Mouse (Mus musculus) brain, adult 10 weeks (tissue): Measurements from ENCODE around the gene Dnajb13. TPM values are rescaled to one million over a fixed set of nuclear protein-coding genes. Genes with fewer than 3 reads are reported as not detected.

Experiments used
- polyA plus RNA-seq: library from polyadenylated mRNA; stranded (reverse); fragments of 350-450 nt; fragmentation: Illumina TruSeq; extraction: RNeasy Lipid Tissue Mini Kit (QIAGEN cat#74804); gene quantifications from one replicate; pipeline ENCODE4 v1.2.3, GENCODE M21; 2015; ENCODE audit warnings: low read depth, low replicate concordance

The Dnajb13 gene
- polyA plus RNA-seq: 0.82 TPM

DNA sequence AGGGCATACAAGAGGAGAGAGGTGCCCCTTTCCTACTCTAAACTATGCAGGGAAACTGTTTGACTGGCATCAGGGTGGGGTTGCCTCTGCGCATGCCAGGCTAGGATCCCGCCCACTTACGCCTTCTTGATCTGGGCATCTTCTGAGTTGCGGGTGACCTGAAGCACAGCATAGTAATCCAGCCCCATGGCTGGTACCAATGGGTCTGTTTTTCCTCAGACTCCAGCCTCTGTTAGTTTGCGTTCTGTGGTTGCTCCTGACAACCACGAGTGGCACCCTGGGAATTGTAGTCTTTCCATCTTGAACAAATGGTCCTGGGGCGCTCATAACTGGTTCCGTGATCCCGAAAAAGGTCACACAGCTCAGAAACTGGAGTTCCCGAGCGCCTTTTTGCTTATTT, at the start of gene Dnajb13:
TSS of gene Dnajb13 (minus strand) at position 388 of the 400 bp plus-strand sequence.

DNA sequence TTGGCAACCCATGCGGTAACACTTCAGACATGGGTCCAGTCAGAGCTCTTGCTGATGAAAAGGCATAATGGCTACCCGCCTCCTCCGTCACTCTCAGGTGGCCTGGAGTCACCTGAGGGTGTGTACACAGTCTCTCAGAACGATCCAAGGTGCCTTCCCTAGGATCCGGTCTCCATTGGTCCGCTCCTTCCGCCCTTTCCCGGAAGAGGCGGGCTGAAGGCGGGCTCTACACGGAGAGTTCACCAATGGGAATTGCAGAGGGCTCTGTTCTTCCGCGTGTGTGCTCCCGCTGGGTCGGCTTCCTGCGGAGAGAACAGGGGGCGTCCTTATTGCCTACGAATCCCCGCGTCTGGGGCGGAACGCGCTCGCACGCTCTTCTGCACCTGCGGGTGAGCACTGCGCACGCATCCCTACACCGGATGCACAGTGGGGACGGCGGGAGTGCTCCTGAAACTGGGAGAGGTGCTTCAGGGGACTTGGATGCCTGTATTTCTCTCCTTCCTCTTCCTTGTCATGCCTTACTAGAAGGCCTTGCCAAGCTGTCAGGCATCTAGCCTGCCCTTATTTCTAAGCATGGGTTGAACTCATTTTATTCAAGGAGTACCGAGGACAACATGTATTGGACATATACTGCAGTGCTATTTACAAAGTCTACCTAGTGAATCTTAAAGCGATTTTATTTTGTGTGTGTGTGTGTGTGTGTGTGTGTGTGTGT, 22.2 kb upstream of the Dnajb13 start, which contains the start of gene Coa4:
TSS of gene Coa4 (plus strand) at position 268 of the 715 bp plus-strand sequence.

DNA sequence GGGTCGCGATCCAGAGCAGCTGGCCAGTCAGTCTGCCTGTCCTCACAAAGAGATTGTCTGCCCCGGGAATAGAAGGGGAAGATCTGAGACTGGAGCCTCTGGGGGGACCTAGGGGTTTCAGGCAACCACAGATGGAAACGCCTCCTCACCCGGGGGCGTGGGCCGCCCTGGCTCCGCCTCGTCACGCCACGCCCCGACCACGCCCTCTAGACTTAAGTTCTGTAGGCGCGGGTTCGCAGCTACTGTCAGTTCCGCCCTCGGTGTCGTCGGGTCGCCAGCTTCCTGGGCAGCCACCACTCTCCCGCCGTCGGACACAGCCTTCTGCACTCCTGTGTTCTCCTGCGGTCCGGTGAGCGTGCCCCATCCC, 21.7 kb downstream of the Dnajb13 start, which contains the start of gene Ucp2:
TSS of gene Ucp2 (plus strand) at position 221 of the 367 bp plus-strand sequence.

DNA sequence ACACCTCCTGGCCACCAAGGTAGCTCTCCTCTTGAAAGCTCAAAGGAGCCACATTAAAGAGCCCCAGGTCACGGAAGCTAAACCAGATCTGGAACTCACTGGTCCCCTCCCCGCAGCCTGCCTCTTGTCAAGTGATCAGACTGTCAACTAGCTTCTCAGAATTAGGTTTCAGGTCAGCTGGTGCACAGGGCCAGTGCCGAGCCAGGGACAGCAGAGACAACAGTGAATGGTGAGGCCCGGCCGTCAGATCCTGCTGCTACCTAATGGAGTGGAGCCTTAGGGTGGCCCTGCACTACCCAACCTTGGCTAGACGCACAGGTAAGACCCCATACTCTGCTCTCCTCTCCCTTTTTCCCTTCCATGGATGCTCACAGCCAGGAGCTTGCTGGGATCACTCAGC, 42.0 kb downstream of the Dnajb13 start, which contains the start of gene Ucp3:
TSS of gene Ucp3 (plus strand) at position 214 of the 400 bp plus-strand sequence.

Other genes starting within 250 kb of the Dnajb13 start
- gene P4ha3, start 229.4 kb downstream of the Dnajb13 start, polyA plus RNA-seq: 4.4 TPM
- 20.0 TPM for gene C2cd3, start 142.7 kb downstream of the Dnajb13 start, polyA plus RNA-seq
- 185 TPM for gene Ppme1, start 142.7 kb downstream of the Dnajb13 start, polyA plus RNA-seq
- gene Ucp3, start 42.0 kb downstream of the Dnajb13 start, polyA plus RNA-seq: 4.0 TPM
- gene Ucp2, start 21.6 kb downstream of the Dnajb13 start, polyA plus RNA-seq: 30.0 TPM
- gene Coa4, start 22.1 kb upstream of the Dnajb13 start, polyA plus RNA-seq: 14.2 TPM
- 497 TPM for gene Rab6a, start 92.5 kb upstream of the Dnajb13 start, polyA plus RNA-seq
- gene Mrpl48, start 93.3 kb upstream of the Dnajb13 start, polyA plus RNA-seq: 129 TPM
- 559 TPM for gene Plekhb1, start 147.5 kb upstream of the Dnajb13 start, polyA plus RNA-seq
- gene Fam168a, start 191.7 kb upstream of the Dnajb13 start, polyA plus RNA-seq: 121 TPM